Mouse (Mus musculus) erythroid progenitor cell, adult 5-6 weeks (primary cell): ENCODE measurements around the gene Dop1b. TPM values are rescaled to one million over a fixed set of nuclear protein-coding genes. Genes with fewer than 3 reads are reported as not detected.
"Not testable (repeated sequence)": the region's sequence is repeated elsewhere in the genome, so short reads cannot be mapped to it uniquely, and the experiment has no call there.

Source experiments
- ATAC-seq: replicated peaks from 2 replicates; pipeline ENCODE4 v1.8.0; 2016; ENCODE audit warnings: moderate number of reproducible peaks, mild to moderate bottlenecking, moderate TSS enrichment, inconsistent platforms; ENCODE audit not compliant: poor library complexity, low FRiP score, severe bottlenecking
- total RNA-seq, 2 experiments: library from RNA; stranded (forward) in 1 of 2; stranded (reverse) in 1 of 2; fragments of 150-400 nt in 1 of 2; fragments of 186-747, 209-891 nt in 1 of 2; gene quantifications; 2 replicates each; pipeline versions ENCODE4 v1.2.3 to v1.2.4; 2015 to 2017; ENCODE audit warnings: low replicate concordance in 2 of 2

Gene Dop1b
- total RNA-seq, 2 experiments from 2014 or later: 36.8 to 113 TPM

DNA sequence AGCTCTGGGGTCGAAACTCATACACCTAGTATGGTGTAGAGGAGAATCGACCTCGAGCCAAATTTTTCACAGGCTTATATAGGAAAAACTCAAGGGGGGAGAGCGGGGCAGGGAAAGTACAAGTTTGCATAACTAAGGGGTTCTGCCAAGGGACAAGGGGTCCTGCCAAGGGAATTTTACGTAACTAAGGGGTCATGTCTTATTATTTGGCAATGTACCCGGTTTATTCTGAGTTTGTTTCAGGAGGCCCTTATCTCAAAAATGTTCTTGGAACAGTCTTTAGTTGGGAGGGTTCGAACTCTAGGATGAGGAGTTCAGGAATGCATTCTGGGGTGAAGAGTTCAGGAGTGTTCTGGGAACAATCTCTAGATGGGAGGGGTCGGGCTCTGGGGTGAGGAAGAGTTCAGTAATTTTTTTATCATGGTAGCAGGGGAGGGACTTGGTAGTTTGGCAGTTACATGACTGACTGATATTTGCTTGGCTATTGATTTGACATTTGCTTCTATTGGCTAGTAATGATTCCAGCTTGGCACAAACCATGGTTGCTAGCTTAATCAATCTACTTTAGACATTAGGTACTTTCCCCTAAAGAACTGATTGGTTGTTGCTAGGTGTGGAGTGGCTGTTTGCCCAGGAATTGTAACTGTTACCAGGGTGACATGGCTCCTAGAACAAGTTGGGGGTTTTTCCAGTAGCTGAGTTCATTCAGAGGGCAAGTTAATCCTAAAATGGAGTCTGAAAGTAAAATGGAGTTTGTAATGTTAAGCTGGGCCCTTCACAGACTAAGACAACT is 110.9 kb downstream of the Dop1b start:
- not testable (repeated sequence) for ATAC-seq

GRCm38 (mm10) chr16:93824799-93825198 is 113.1 kb downstream of the Dop1b start:
- no peak for ATAC-seq

DNA sequence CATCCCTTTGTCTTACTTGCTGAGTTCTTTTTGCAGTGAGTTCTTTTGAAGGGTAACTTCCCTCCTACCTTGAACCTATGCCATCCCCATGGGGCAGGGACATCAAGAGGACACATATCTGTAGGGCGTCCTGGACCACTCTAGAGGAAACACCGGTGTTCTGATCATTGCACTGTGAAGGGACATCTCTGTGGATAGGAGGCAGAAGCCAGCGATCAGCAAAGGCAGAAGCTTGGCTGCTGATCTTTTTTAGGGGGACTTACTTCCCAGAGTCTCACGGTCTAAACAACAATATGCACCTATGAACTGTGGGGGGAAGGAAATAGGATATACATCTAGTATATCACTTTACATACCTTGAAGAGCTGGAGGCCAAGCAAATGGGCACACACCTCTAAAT is 113.8 kb downstream of the Dop1b start:
- ATAC-seq: no peak

DNA sequence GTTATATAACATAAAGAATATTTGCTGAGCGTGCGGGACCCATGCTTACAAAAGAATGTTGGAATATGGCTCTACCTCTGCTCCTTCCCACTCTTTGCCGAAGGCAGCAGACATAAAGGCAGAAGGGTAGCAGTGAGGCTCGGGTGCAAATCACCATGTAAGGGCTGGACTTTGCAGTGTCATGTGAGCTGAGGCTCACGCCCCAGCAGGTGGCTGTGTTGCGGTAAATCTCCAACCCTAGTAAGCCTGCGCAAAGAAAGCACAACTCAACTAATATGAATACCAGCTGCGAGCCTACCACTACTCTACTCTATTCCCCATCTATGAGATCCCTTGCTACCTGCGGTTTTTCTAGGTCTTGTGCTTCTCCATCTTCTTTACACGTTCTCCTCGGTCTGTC is 114.3 kb downstream of the Dop1b start:
- ATAC-seq: no peak

DNA sequence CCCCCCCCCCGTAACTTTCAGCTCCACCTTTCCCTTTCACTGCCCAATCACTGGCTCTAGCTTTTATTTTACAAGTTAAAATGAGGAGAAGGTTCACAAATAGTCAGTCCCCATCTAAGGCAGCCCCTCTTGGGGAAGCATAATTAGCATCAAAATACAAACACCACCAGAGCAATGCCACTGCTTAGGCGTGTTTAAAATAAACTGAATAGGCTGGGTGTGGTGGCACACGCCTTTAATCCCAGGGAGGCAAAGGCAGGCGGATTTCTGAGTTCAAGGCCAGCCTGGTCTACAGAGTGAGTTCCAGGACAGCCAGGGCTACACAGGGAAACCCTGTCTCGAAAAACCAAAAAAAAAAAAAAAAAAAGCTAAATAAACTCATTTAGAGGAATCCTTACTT is 114.8 kb downstream of the Dop1b start:
- ATAC-seq: not testable (repeated sequence)

GRCm38 (mm10) chr16:93826909-93827308 is 115.2 kb downstream of the Dop1b start:
- no peak for ATAC-seq

GRCm38 (mm10) chr16:93829526-93829925 is 117.8 kb downstream of the Dop1b start:
- ATAC-seq: no peak

DNA sequence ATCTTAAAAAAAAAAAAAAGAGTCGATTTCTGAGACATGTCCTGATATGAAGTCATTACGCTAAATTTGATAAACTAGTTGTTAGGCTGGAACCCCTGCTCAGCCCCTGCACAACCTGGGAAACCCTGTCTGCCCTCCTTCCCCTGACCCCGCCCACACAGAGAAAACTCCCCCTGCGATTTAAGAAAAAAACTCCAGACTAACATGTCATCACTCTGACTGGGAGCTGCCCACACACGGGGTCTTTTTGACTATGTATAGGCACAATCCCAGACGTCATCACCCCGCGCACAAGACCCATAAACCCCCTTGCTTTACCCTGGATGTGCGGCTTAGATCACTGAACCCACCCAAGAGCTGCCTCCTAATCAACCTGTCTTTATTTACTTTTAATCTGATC is 118.4 kb downstream of the Dop1b start:
- no peak for ATAC-seq

- ATAC-seq: no peak
These were observed 119.2 kb downstream of the Dop1b start for GRCm38 (mm10) chr16:93830916-93831315.

GRCm38 (mm10) chr16:93831627-93832395 is 120.1 kb downstream of the Dop1b start, which contains the start of gene Morc3:
Gene Morc3, plus strand, starts transcription at chr16:93832121.
- ATAC-seq: peak; percentile 94

DNA sequence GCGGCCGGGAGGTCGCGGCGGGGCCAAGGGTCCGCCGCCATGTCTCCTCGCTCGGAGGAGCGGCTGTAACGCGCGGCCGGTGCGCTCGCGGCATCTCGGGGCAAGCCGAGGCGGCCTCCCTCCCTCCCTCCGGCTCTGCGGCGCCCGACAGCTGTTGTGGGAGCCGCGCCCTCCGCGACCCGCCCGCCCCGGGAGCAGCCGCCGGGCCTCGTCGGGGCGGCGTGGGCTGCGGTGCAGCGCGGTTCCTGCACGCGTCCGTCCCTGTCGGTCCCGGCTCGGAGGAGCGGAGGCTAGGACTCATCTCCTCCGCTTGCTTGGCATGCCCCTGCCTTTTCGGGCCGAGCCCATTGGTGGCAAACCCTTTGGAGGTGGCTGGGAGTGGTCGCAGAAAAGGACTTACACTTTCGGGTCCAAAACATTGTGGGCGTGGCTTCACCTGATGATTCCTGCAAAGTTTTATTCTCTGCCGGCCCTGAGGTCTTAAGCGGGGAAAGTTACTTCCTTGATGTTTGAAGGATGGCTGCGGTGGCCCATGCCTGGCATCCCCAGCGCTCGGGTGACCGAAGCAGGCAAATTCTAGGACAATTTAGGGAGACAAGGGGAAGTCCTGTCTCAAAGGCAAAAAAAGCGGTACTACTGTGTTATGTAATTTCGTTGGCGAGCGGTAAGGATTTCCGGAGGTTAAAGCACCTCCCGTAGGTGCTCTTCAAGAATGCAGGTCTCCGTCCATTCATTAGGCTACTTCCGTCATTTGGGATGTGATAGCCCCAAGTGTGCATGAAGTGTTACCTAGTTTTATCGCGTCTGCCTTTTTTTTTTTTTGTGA is 121.0 kb downstream of the Dop1b start:
- peak; percentile 61 for ATAC-seq

- ATAC-seq: no peak
These were observed 121.8 kb downstream of the Dop1b start for GRCm38 (mm10) chr16:93833551-93833950.

GRCm38 (mm10) chr16:93834076-93834475 is 122.4 kb downstream of the Dop1b start:
- ATAC-seq: no peak

DNA sequence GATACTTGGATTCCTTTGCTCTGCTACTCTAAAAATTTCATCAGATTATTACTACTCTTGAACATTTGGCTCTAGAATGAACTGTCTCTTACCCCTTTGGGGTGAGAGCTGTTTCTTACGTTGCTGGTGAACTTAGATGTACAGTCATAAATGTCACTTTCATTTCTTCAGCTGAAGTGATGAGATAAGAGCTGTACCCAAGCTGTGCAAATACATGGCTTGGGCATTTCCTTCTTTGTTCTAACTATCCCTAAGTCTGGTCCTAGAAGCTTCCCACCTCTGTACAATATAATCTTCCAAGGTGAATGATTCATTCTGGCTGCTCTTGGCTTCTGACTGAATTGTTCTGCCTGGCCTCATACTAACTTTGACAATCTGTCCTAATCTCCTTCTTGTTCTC is 127.3 kb downstream of the Dop1b start:
- ATAC-seq: no peak

DNA sequence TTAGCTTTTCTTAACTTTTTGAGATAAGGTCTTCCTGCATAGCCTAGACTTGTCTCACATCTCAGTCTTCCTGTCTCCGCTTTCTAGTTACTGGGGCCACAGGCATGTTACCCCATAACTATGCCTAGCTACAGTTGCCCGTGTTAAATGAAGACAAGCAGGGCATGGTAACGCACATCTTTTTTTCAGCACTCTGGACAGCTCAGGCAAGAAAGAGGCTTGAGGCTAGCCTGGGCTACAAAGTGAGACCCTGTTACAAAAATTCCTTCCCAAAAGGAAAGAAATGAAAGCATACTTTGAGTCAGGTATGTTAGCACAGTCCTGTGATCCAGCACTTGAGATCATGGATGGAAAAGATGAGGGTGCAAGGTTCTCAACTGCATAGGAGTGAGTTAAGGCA is 138.8 kb downstream of the Dop1b start:
- ATAC-seq: no peak

GRCm38 (mm10) chr16:93859967-93860366 is 148.3 kb downstream of the Dop1b start:
- no peak for ATAC-seq
